Mouse (Mus musculus) G1E (cell line): ENCODE measurements around the gene Tshz2.

Experiments
- CTCF ChIP-seq: IDR thresholded peaks from 2 replicates; pipeline ENCODE4 v1.5.1; 2012; ENCODE audit warnings: low read depth, low read length, inconsistent platforms, mixed read lengths
- GATA1 ChIP-seq: IDR thresholded peaks from 2 replicates; pipeline ENCODE4 v1.6.1; 2012; ENCODE audit warnings: borderline replicate concordance, low read length, inconsistent platforms, mixed read lengths

GRCm38 (mm10) chr2:169742791-169743190 lies 110.0 kb downstream of the Tshz2 start:
- no peak for TF ChIP-seq CTCF
- TF ChIP-seq GATA1 = no peak
